Mouse (Mus musculus) frontal cortex, postnatal 36 days (tissue): ENCODE measurements around the gene Ddx28.

Experiments used
- DNase-seq, 2 experiments: peaks; one replicate each; pipeline ENCODE4 v3.0.0; 2022; ENCODE audit warnings: low spot score in 2 of 2

Ddx28 gene

DNA sequence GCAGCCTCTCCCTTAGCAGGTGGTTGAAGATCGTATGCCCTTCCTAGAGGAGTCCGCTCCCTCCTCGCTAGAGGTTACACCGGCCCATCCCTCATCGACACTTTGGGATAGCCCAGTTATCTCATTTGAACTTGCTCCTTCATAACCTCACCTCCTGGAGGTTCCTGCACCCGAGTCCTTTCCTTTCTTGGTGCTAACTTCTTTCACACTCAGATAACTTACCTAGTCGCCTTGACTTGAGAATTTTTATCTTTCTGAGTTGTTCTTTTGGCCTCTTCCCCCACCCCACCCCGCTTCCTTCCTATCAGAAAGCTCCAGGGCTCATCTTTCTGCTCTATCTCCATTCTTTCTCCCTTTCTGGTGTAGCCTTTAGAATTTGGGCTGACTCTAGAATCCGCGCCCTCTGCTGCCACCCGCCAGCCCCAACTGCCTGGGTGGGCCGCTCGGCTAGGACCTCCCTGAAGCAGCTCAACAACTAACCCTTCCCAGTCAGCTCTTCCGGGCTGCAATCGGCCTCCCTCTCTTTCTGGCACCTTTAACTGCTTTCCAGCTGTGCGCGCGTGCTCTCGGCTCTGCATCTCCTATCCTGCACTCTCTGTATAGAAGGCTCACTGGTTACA lies 44.9 kb downstream of the Ddx28 start:
- DNase-seq: no peak

DNA sequence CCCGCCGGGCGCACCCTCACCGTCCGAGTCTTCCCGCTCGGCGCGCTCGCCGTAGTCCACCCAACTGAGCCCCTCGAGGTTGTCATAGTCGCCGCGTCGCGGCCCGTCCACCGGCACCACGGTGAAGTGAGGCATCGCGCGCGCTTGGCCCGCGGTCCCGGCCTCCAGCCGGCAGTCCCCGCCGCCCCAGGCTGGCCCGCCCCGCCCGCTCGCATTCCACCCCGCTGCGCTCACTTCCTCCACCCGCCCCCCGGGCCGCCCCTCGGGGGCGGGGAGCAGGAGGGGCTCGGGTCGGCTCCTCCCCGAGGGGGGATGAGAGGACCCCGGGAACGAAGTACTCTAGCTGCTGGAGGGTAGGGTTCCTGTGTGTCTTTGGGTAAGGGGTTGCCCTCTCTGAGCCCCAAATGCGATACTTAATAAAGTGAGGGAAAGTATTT lies 45.8 kb downstream of the Ddx28 start, which contains the start of gene Slc12a4:
TSS of gene Slc12a4 (minus strand) at position 193 of the 437 bp plus-strand sequence.
- no peak for DNase-seq

DNA sequence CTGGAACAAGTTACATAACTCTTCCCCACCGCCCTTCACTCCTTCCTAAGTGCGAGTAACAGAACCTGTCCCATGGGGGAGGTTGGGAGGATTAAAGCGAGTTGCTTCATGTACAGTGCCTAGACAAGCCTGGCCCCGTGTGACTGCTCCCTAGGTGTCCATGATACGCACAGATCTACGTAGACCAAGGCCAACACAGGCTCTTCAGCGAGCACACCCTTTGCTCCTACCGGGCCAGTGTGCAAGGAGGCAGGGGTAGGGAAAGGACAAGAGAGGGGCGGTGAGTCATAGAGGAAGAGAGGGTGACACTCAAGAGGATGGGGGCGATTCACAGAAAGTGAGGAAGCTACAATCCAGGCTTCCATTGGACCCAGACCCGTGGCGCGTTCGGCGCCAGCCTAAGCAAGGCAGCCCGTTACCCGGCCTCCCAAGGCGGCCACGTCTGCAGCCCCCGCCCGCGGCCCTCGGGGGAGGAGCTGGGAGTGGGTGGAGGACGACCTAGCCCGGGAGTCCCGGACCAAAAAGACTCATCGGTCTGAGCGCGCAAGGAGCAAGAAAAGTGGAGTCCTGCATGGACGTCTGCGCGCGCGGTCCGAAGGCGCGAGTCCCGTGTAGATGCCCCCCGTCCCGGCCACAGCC lies 46.3 kb downstream of the Ddx28 start:
- no peak for DNase-seq

DNA sequence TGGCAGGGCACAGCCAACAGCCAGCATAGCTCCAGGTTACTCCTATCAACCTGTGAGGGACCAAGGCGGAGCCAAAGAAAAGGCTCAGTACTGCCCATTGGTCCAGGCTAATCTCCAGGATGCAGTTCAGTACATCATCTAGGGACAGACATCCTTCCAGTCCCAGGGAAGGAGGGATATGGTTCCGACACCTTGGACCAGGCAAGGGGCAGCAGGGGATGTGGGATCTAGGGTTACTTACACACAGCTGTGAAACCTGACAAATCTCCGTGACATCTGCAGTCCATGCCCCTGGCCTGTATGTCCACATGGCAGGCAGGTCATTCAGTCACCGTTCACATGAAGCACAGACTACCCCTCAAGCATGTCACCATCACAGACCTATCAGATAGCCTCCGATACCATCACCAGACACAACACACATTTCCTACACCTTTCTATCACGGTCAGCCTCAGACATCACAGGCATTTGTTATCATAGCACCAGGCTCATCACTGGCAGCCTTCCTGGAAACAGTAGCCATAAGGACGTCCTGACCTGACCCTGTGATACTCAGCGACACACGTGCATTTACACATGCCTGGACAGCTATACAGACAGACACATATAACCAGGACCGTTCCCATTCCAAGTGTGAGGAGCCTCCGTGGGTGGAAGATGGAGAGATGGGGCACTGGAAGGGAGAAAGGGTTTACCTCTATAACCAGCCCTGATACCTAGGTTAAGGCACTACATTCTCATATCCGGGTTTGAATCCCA lies 47.0 kb downstream of the Ddx28 start:
- DNase-seq: no peak

DNA sequence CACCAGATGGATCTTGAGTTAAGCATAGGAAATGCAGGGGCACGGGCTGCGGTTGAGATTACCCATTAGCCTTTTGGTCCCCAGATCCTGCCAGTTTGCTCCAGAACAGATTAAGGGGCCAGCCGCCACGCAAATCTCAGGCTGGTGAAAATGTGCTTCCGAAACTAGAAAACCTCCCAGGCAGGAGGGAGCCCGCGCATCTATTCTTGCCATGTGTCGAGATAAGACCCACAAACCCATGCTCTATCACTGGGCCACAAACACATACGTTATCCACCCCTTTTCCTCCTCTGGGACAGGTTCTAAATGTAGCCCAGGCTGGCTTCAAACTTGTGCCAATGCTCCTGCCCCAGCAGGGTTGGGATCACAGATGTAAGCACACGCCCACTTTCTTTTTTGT lies 50.1 kb downstream of the Ddx28 start:
- no peak for DNase-seq

DNA sequence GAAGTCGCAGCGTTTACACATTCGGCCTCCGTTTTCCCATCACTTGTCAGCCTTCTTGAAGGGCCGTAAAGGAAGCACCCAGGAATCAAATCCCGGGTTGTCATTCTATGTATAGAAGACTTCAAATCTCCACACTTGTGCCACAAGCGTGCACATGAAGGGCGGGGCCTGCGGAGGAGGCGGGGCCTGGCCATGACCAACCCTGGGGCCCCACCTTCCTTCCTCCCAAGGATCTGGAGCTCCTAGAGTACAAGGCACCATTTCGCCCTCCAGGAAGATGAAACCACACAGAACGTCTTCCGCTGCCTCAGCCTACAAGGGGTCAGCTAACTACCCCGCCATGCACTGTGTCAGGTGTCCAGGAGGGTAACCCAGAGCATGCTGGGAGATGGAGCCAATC lies 50.6 kb downstream of the Ddx28 start:
- DNase-seq: no peak
